Mouse (Mus musculus) granulocyte monocyte progenitor cell, adult 5-6 weeks (primary cell): ENCODE data around the gene Pagr1a. TPM values are rescaled to one million over a fixed set of nuclear protein-coding genes. Genes with fewer than 3 reads are reported as not detected.

Source experiments
- ATAC-seq: replicated peaks from 2 replicates; pipeline ENCODE4 v1.8.0; 2016; ENCODE audit warnings: mild to moderate bottlenecking, moderate TSS enrichment, inconsistent platforms; ENCODE audit not compliant: poor library complexity, severe bottlenecking
- total RNA-seq, 2 experiments: library from RNA; stranded (forward) in 1 of 2; stranded (reverse) in 1 of 2; fragments of 200-712, 200-1000 nt in 1 of 2; fragments of >200 nt in 1 of 2; fragmentation: Nextera tagmentation in 1 of 2; gene quantifications; 2 replicates each; pipeline ENCODE4 v1.2.3; 2014 to 2017

Pagr1a gene
- total RNA-seq, 2 experiments from 2014 or later, result 27.2 to 50.8 TPM

DNA sequence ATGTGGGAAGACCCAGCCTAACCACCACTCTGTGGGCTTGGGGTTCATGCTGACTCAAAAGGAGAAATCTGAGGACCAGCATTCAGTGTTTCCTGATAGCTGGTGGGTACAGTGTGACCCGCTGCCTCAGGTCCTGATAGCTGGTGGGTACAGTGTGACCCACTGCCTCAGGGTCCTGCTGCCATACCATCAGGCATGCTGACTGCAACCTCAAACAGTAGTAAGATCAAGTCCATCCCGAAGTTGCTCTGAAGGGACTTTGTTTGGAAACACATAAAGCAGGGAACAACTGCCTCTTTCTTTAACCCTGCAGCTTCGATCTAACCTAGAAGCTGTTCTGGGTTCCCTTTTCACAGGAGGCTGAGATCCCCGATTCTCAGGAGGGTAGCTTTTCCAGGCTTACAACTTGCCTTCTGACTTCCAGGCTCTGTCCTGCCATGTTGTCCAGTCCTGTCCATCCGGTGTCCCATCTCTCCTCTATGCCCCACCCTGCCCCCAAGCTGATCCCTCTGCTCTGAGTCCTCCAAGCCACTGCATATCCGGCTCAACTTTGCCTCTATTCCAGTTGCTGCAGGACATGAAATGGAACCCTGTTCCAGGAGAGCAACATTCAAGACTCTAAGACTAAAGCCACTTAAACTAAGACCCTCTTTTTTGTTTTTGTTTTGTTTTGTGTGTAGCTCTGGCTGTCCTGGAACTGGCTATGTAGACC, 9.7 kb downstream of the Pagr1a start:
- no peak for ATAC-seq

- no peak for ATAC-seq
Observed at GRCm38 (mm10) chr7:127004122-127004875, 12.9 kb downstream of the Pagr1a start.

DNA sequence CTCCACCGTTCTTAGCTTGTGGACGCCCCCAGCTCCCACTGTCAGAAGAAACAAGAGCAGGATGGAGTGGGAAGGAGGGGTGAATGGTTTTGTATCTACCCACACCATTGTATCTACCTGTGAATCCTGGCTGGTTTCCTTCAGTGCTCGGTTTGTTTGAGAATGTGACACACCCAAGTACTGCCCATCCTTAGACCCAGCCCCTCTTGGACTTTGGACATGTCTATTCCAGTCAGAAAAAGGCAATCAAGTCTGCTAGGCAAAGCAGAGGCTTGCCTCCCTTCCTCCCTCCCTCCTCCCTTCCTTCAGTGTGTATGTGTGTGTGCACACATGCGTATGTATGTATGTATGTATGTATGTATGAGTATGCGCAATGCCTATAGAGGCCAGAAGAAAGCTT, 13.5 kb downstream of the Pagr1a start:
- no peak for ATAC-seq

DNA sequence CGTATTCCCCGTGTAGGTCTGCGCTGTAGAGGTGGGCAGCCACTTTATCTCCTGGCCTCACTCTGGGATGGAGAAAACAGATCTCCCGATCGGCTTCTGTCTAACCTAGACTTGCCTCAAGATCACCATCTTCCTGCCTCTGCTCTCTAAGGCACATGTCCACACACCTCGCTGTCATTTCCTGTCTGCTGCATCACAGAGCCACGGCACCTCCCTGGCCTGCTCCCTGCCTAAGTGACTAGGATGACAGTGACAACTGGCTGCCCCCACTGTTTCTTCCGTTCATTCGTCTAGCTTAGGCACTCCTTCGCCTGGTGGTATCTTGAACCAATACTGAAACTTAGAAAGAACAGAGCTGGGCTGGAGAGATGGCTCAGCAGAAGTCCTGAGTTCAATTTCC, 17.6 kb downstream of the Pagr1a start:
- no peak for ATAC-seq

DNA sequence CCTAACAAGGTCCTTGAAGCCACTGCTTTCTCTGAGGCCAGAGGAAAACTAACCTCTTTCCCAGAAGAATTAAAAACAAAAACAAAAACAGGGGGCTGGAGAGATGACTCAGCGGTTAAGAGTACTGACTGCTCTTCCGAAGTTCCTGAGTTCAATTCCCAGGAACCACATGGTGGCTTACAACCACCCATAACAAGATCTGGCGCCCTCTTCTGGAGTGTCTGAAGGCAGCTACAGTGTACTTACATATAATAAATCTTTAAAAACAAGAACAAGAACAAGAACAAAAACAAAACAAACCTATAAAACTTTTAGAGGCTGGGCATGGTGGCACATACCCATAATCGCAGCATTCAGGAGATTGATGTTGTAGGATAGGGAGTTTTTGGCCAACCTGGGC, 20.7 kb downstream of the Pagr1a start:
- ATAC-seq, result no peak

GRCm38 (mm10) chr7:126988816-126989215, 28.3 kb downstream of the Pagr1a start:
- no peak for ATAC-seq

- ATAC-seq, result peak; percentile 33; the same call in 1 of the 2 replicates
Observed at GRCm38 (mm10) chr7:126986319-126986718, 30.8 kb downstream of the Pagr1a start.

- ATAC-seq, result no peak
Observed at GRCm38 (mm10) chr7:126984667-126985444, 32.3 kb downstream of the Pagr1a start.

DNA sequence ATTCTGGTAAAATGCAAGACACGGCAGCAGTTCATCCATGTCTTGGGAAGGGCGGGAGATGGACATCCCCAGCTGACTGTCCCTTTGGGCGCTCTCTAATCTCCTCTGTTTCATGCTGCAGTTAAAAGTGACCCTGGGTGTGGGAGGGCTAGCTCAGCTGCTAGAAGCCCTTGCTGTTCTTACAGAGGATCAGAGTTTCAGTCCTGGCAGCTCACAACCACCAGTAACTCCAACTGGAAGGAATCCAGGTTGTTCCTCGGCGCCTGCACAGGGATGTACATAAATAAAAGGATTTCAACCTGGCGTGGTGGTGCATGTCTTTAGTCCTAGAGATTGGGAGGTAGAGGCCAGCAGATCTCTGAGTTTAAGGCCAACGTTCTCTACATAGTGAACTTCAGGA, 34.0 kb downstream of the Pagr1a start:
- ATAC-seq, result no peak

DNA sequence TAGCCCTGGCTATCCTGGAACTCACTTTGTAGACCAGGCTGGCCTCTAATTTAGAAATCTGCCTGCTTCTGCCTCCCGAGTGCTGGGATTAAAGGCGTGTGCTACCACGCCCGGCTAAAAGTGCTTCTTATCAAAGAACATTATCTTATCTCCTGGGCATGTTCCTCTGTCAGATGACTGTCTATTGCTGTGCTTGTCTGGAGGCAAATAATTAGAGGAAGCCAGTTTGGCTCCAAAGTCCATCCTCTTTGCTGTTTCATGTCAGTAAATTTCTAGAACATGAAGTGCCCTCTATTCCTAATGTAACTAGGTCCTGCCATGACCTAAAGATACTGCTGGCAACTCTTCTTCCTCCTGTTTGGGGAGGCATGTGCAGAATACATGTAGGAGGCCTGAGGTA, 35.1 kb downstream of the Pagr1a start:
- no peak for ATAC-seq

DNA sequence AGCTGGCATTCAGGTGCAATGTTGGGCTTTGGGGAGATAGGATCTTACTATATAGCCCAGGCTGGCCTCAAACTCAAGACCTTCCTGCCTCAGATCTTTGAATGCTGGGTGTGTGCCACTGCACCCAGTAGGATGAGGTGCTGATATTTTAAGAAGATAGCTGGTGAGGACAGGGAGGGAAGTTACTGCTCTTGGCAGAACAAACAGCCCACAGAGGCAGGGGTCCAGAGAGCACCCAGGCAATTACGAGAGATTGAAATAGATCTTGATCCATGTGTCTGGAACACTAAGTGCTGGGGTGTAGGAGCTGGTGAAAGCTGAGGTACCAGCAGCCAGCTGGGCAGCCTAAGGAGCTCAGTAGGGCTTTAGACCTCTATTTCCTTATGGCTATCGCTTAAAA, 35.6 kb downstream of the Pagr1a start:
- ATAC-seq, result no peak

DNA sequence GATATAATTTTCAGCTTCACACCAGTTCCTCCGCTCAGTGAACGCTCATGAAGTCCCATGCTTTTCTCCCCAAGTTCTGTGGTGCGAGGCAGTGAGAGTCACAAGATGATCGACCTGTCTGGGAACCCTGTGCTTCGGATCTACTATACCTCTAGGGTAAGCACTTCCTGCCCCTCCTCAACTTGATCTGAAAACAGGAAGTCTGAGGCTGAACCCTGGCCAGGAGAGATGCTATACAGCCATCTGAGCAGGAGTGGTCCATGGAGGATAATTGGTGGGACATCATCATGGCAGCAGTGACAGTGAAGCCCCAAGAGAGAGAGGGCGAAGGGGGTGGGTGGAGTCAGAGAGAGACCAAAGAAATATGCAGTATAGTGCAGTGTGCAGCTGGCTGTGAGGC, 38.3 kb downstream of the Pagr1a start:
- no peak for ATAC-seq

DNA sequence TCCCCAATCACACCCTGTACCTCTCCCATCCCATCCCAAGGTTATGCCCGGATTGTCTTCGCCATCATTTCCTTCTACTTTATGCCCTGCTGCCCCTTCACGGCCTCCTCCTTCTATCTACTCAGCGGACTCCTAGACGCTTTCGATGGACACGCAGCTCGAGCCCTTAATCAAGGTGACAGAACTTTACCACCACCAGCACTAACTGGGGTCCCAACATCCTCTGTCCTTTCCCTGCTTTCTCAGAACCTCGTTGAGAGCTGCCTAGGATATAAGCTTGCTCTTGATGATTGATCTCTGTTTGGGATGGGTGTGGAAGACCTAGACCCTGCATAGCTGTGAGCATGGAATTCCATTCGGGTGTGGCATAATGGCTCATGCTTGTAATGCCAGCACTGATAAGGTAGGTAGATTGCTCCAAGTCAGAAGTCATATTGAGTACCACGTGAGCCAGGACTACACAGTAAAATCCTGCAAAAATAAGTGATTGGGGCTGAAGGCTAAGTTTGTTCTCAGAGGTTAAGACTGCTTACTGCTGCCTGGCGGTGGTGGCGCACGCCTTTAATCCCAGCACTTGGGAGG, 40.2 kb downstream of the Pagr1a start:
- no peak for ATAC-seq

DNA sequence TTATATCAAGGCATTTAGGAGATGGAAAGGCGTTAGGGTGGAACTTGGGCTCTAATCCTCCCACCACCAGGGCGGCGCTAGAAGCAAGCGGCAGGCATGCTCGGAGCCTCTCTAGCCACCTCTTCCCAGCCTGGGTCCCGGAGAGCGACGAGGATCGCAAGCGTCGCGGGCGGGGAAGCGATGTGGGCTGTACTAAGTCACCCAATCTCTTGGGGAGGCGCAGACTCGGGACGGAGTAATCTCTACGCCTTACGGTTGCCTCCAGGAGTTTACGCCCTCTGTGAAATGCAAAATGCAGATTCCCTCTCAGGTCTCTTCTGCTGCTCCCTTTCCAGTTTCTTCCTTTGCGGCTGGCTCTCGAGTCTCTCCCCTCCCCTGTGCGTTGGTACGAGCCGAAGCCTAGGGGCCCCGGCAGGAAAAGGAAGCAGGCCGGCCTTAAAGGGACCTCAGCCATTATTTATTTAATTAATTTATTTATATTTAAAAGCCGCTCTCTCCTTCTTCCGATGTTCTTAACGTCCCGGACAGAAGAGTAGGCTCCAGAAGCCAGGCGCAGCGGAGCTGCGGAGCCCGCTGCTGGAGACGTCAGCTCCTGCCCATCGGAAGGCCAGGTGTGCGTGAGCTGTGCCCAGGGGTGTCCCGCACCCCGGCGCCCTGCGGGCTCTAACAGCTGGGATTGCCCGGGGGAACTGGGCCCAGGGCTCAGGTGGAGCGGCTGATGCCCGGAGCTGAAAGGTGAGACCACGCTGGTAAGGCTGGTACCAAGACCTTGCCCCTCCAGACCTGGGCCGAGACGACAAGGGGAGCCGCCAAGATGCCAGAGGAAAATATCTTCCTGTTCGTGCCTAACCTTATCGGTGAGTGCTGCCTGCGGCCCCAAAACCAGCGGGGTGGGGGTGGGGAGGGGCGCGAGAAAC, 40.9 kb downstream of the Pagr1a start, which contains the start of gene Cdiptos:
TSS of gene Cdiptos (minus strand) at position 149 of the 917 bp plus-strand sequence.
- ATAC-seq, result peak; percentile 91

DNA sequence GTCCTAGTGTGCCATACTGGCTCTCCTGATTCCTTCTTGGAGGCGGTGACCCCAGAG, 41.4 kb downstream of the Pagr1a start, which contains the start of gene Cdipt:
TSS of gene Cdipt (plus strand) at position 22 of the 57 bp plus-strand sequence.
- ATAC-seq, result no peak

DNA sequence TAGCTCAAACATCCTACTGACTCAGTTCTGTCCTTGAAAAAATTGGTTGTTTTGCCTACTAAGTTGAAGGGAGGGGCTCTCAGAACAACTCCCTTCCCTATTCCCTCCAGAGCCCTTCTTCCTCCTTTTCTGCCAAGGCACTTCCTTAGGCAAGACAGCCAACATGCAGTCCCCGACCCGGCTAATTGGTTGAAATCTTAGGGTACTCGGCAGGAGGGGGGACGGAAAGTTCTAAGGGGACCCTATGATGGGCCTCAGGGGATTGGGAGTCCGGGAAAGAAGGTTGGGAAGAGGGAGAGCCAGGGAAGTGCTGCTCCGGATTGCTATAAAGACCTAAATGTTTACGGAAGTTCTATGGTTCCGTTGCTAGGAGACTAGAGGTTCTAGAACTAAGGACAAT, 41.7 kb downstream of the Pagr1a start:
- ATAC-seq, result peak; percentile 53

- ATAC-seq, result no peak
Observed at GRCm38 (mm10) chr7:126967361-126967760, 49.8 kb downstream of the Pagr1a start.

GRCm38 (mm10) chr7:126965568-126965967, 51.6 kb downstream of the Pagr1a start:
- no peak for ATAC-seq
